9 mouse cellular contexts compared by ENCODE assay signal in genomic region chr16:48675607-48676006, GRCm38 (mm10).
DNase-seq lines count a peak whose midpoint lies in the region; ATAC-seq and TF ChIP-seq lines count a peak whose summit lies in the region.
"Had no signal": no experiment of that assay in that cellular context is flagged by ENCODE, and none has a peak within 500 bp of the region (broad histone marks: within the 10 kb centered on the region; RNA-seq: fewer than 3 reads in every experiment).

No protein-coding gene starts in this region.

- H3K4me1 ChIP-seq in embryonic facial prominence, embryonic 12.5 days: no peaks in the 10 kb centered on the region
- H3K4me1 ChIP-seq in heart, embryonic 16.5 days (ENCODE audit: control insufficient read depth, insufficient read depth, low read length): no peaks in the 10 kb centered on the region
- no peaks in the 10 kb centered on the region for H3K4me1 ChIP-seq in neural tube, embryonic 15.5 days
- H3K4me1 ChIP-seq in testis, adult 2 months (ENCODE audit: control insufficient read depth, insufficient read depth, low read length): no peaks in the 10 kb centered on the region

- no peak overlapping the region for H3K4me3 ChIP-seq in embryonic facial prominence, embryonic 12.5 days
- H3K4me3 ChIP-seq in heart, embryonic 16.5 days (ENCODE audit: low read length): no peak overlapping the region
- H3K4me3 ChIP-seq in neural tube, embryonic 15.5 days (replicated peaks): no peak overlapping the region
- no peak overlapping the region for H3K4me3 ChIP-seq in testis, adult 2 months (ENCODE audit: control insufficient read depth, low read depth, low read length)
- H3K4me3 ChIP-seq: erythroblast, embryonic 14.5 days had no signal

- no peak overlapping the region for H3K27ac ChIP-seq in embryonic facial prominence, embryonic 12.5 days
- no peak overlapping the region for H3K27ac ChIP-seq in heart, embryonic 16.5 days (ENCODE audit: low read length)
- H3K27ac ChIP-seq in neural tube, embryonic 15.5 days (replicated peaks): no peak overlapping the region
- no peak overlapping the region for H3K27ac ChIP-seq in testis, adult 2 months (ENCODE audit: control insufficient read depth, insufficient read depth, low read depth, low read length)

- DNase-seq in B cell, adult 2 months: peak; percentile 13 to 15
- DNase-seq in adrenal gland, postnatal 14 days: peak; percentile 87
- peak; percentile 66 to 76 for DNase-seq in kidney, postnatal 25 days
- peak; percentile 55 to 65 for DNase-seq in lung, adult 18-20 months

- H3K9ac ChIP-seq in embryonic facial prominence, embryonic 12.5 days: no peak overlapping the region
- H3K9ac ChIP-seq in heart, embryonic 16.5 days (ENCODE audit: low read length): no peak overlapping the region
- H3K9ac ChIP-seq in neural tube, embryonic 15.5 days (replicated peaks): no peak overlapping the region

- H3K27me3 ChIP-seq in embryonic facial prominence, embryonic 12.5 days: no peaks in the 10 kb centered on the region
- no peaks in the 10 kb centered on the region for H3K27me3 ChIP-seq in heart, embryonic 16.5 days (ENCODE audit: control insufficient read depth, insufficient read depth, low read length)
- no peaks in the 10 kb centered on the region for H3K27me3 ChIP-seq in neural tube, embryonic 15.5 days (replicated peaks)
- no peaks in the 10 kb centered on the region for H3K27me3 ChIP-seq in testis, adult 2 months (ENCODE audit: control insufficient read depth, insufficient read depth, low read length)

- no peaks in the 10 kb centered on the region for H3K36me3 ChIP-seq in embryonic facial prominence, embryonic 12.5 days
- no peaks in the 10 kb centered on the region for H3K36me3 ChIP-seq in heart, embryonic 16.5 days (ENCODE audit: control insufficient read depth, insufficient read depth)
- no peaks in the 10 kb centered on the region for H3K36me3 ChIP-seq in neural tube, embryonic 15.5 days
- H3K36me3 ChIP-seq in testis, adult 2 months (ENCODE audit: control insufficient read depth, insufficient read depth, low read length): no peaks in the 10 kb centered on the region

- WGBS in embryonic facial prominence, embryonic 12.5 days: 14% methylated on average over 10 of the region's 10 CpGs
- WGBS in heart, embryonic 16.5 days: 9% methylated on average over 10 of the region's 10 CpGs
- WGBS in neural tube, embryonic 15.5 days: 21% methylated on average over 10 of the region's 10 CpGs

- no peak for TF ChIP-seq POLR2A in testis, adult 2 months (IDR thresholded peaks at IDR 0.05; ENCODE audit: control insufficient read depth, low read depth, low read length)

- peak; percentile 65; the same call in 1 of the 2 replicates for TF ChIP-seq CTCF in testis, adult 2 months (IDR thresholded peaks at IDR 0.05; ENCODE audit: control insufficient read depth, insufficient read depth, insufficient replicate concordance, low read depth, low read length)

- no peaks in the 10 kb centered on the region for H3K9me3 ChIP-seq in embryonic facial prominence, embryonic 12.5 days
- no peaks in the 10 kb centered on the region for H3K9me3 ChIP-seq in heart, embryonic 16.5 days (replicated peaks; ENCODE audit: control insufficient read depth, low read length)
- no peaks in the 10 kb centered on the region for H3K9me3 ChIP-seq in neural tube, embryonic 15.5 days (replicated peaks)

- 0 out of 2 replicates have a peak, but pooled peaks have one; percentile 69 for ATAC-seq in embryonic facial prominence, embryonic 12.5 days (ENCODE audit: insufficient number of reproducible peaks, insufficient read depth, low FRiP score, low TSS enrichment)
- peak; percentile 63; the same call in 1 of the 2 replicates for ATAC-seq in heart, embryonic 16.5 days (replicated peaks; ENCODE audit: extremely low read depth, insufficient read depth, low FRiP score)
- peak; percentile 88 for ATAC-seq in neural tube, embryonic 15.5 days (ENCODE audit: low FRiP score)

- no peak overlapping the region for H3K4me2 ChIP-seq in embryonic facial prominence, embryonic 12.5 days (replicated peaks)
- peak overlapping the region; percentile 20; the same call in 1 of the 2 replicates for H3K4me2 ChIP-seq in heart, embryonic 16.5 days (ENCODE audit: low read depth, low read length)
- no peak overlapping the region for H3K4me2 ChIP-seq in neural tube, embryonic 15.5 days

Comparison
In these comparisons a context has a peak if more than half of its experiments do, and no peak if none do; other contexts are left out.
1. DNase-seq: peak in every context shown above with its lines; median percentile 87 in adrenal gland, postnatal 14 days; 71 in kidney, postnatal 25 days; 60 in lung, adult 18-20 months; 14 in B cell, adult 2 months.